15 mouse cellular contexts compared by ENCODE assay signal in the genomic region with DNA sequence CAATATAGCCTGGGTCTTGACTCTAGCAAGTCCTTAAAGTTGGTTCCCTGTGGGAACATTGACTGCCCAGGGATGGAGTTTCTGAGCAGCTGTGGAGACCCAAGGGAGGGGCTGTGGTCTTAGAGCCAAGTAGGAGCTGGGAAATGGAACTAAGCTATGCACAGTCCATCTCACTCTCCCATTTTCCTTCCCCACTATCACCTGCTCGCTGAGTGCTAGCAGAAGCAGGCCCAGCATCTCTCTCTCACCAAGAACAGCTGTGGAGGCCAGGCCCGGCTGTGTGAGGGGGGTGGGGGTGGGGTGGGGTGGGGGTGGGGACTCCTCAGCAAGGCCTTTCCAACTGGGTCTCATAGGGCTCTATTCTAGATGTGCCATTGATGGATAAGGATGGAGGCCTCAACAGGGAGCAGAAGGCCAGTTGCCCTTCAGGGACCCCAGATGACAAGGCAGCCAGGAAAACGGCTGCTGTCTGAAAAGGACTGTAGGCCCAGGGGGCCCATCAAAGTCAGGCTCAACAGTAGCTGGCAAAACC. TPM values are rescaled to one million over a fixed set of nuclear protein-coding genes. Genes with fewer than 3 reads are reported as not detected.
DNase-seq lines count a peak whose midpoint lies in the region; ATAC-seq and TF ChIP-seq lines count a peak whose summit lies in the region.
"Had no signal": no experiment of that assay in that cellular context is flagged by ENCODE, and none has a peak within 500 bp of the region (broad histone marks: within the 10 kb centered on the region; RNA-seq: fewer than 3 reads in every experiment).

No protein-coding gene starts in this region.

- peak; percentile 16; the same call in 1 of the 2 replicates for ATAC-seq in limb, embryonic 12.5 days (ENCODE audit: insufficient number of reproducible peaks, insufficient read depth, low FRiP score, low TSS enrichment, low read depth)
- peak; percentile 36 for ATAC-seq in forebrain, postnatal 0 days
- ATAC-seq in limb, embryonic 13.5 days (ENCODE audit: low FRiP score, low read depth) = peak; percentile 37; the same call in 1 of the 2 replicates
- ATAC-seq in midbrain, postnatal 0 days (ENCODE audit: low FRiP score) = peak; percentile 14; the same call in 1 of the 2 replicates
- ATAC-seq in kidney, embryonic 16.5 days (ENCODE audit: low FRiP score, low TSS enrichment) = no peak

- no peaks in the 10 kb centered on the region for H3K36me3 ChIP-seq in limb, embryonic 12.5 days
- no peaks in the 10 kb centered on the region for H3K36me3 ChIP-seq in limb, embryonic 10.5 days
- H3K36me3 ChIP-seq in forebrain, postnatal 0 days (ENCODE audit: insufficient read depth) = no peaks in the 10 kb centered on the region
- no peaks in the 10 kb centered on the region for H3K36me3 ChIP-seq in limb, embryonic 13.5 days
- H3K36me3 ChIP-seq in midbrain, postnatal 0 days (ENCODE audit: insufficient read depth, low read length) = no peaks in the 10 kb centered on the region
- H3K36me3 ChIP-seq in kidney, embryonic 16.5 days (ENCODE audit: insufficient read depth, low read length) = no peaks in the 10 kb centered on the region
- H3K36me3 ChIP-seq: G1E; heart, embryonic 12.5 days; stomach, embryonic 15.5 days had no signal

- no peak for TF ChIP-seq CTCF in forebrain, postnatal 0 days (IDR thresholded peaks at IDR 0.05; ENCODE audit: low read depth)
- TF ChIP-seq CTCF in midbrain, postnatal 0 days (IDR thresholded peaks at IDR 0.05) = no peak

- no peak for DNase-seq in limb, embryonic 10.5 days (ENCODE audit: low spot score)
- DNase-seq in forebrain, postnatal 0 days = no peak
- DNase-seq in midbrain, postnatal 0 days (ENCODE audit: low spot score) = peak; percentile 14
- no peak for DNase-seq in gastrocnemius, postnatal 36 days
- no peak for DNase-seq in cerebellum, postnatal 36 days
- DNase-seq: gastrocnemius, adult 2 months had no signal

- peaks cover 65% of the 10 kb centered on the region for H3K27me3 ChIP-seq in limb, embryonic 12.5 days
- H3K27me3 ChIP-seq in limb, embryonic 10.5 days (ENCODE audit: low read depth, poor library complexity, severe bottlenecking) = peaks cover 78% of the 10 kb centered on the region
- H3K27me3 ChIP-seq in forebrain, postnatal 0 days (ENCODE audit: insufficient read depth, low read length) = no peaks in the 10 kb centered on the region; the same call in 1 of the 2 replicates
- H3K27me3 ChIP-seq in limb, embryonic 13.5 days = peaks cover 61% of the 10 kb centered on the region
- H3K27me3 ChIP-seq in midbrain, postnatal 0 days (ENCODE audit: insufficient read depth, low read length) = no peaks in the 10 kb centered on the region
- H3K27me3 ChIP-seq in kidney, embryonic 16.5 days (ENCODE audit: insufficient read depth, low read length) = no peaks in the 10 kb centered on the region; the same call in 1 of the 2 replicates

- H3K9ac ChIP-seq in limb, embryonic 12.5 days (replicated peaks) = no peak overlapping the region
- H3K9ac ChIP-seq in forebrain, postnatal 0 days = no peak overlapping the region
- no peak overlapping the region for H3K9ac ChIP-seq in limb, embryonic 13.5 days
- H3K9ac ChIP-seq in midbrain, postnatal 0 days (replicated peaks; ENCODE audit: low read length, poor library complexity, severe bottlenecking) = no peak overlapping the region
- no peak overlapping the region for H3K9ac ChIP-seq in kidney, embryonic 16.5 days (replicated peaks; ENCODE audit: low read length)
- H3K9ac ChIP-seq: stomach, embryonic 15.5 days had no signal

- H3K4me1 ChIP-seq in limb, embryonic 12.5 days (replicated peaks) = peaks cover 28% of the 10 kb centered on the region
- H3K4me1 ChIP-seq in limb, embryonic 10.5 days = peaks cover 32% of the 10 kb centered on the region
- peaks cover 10% of the 10 kb centered on the region; the same call in 1 of the 2 replicates for H3K4me1 ChIP-seq in forebrain, postnatal 0 days (ENCODE audit: insufficient read depth)
- peaks cover 29% of the 10 kb centered on the region for H3K4me1 ChIP-seq in limb, embryonic 13.5 days
- peaks cover 11% of the 10 kb centered on the region; the same call in 1 of the 2 replicates for H3K4me1 ChIP-seq in midbrain, postnatal 0 days (ENCODE audit: insufficient read depth, low read length)
- H3K4me1 ChIP-seq in kidney, embryonic 16.5 days (ENCODE audit: insufficient read depth, low read length) = peaks cover 27% of the 10 kb centered on the region

- 0 out of 2 replicates have a peak overlapping the region, but pooled peaks have one; percentile 8 for H3K4me2 ChIP-seq in limb, embryonic 12.5 days
- H3K4me2 ChIP-seq in forebrain, postnatal 0 days (ENCODE audit: low read depth) = no peak overlapping the region
- peak overlapping the region; percentile 63; the same call in 1 of the 2 replicates for H3K4me2 ChIP-seq in limb, embryonic 13.5 days (replicated peaks)
- peak overlapping the region; percentile 69; the same call in 1 of the 2 replicates for H3K4me2 ChIP-seq in midbrain, postnatal 0 days (ENCODE audit: low read depth, low read length, poor library complexity, severe bottlenecking)
- no peak overlapping the region for H3K4me2 ChIP-seq in kidney, embryonic 16.5 days (replicated peaks; ENCODE audit: low read depth, low read length)

- WGBS in limb, embryonic 12.5 days = 19% methylated on average over 3 of the region's 3 CpGs
- 13% methylated on average over 3 of the region's 3 CpGs for WGBS in limb, embryonic 10.5 days
- 15% methylated on average over 3 of the region's 3 CpGs for WGBS in forebrain, postnatal 0 days
- 6% methylated on average over 3 of the region's 3 CpGs for WGBS in limb, embryonic 13.5 days
- WGBS in midbrain, postnatal 0 days = 21% methylated on average over 2 of the region's 3 CpGs
- WGBS in kidney, embryonic 16.5 days = 25% methylated on average over 3 of the region's 3 CpGs

- H3K9me3 ChIP-seq in limb, embryonic 12.5 days = no peaks in the 10 kb centered on the region
- no peaks in the 10 kb centered on the region for H3K9me3 ChIP-seq in limb, embryonic 10.5 days (replicated peaks)
- H3K9me3 ChIP-seq in forebrain, postnatal 0 days (ENCODE audit: low read length) = no peaks in the 10 kb centered on the region
- H3K9me3 ChIP-seq in limb, embryonic 13.5 days = no peaks in the 10 kb centered on the region
- no peaks in the 10 kb centered on the region for H3K9me3 ChIP-seq in midbrain, postnatal 0 days (ENCODE audit: low read length)
- H3K9me3 ChIP-seq in kidney, embryonic 16.5 days (ENCODE audit: low read length) = no peaks in the 10 kb centered on the region
- H3K9me3 ChIP-seq: G1E; heart, embryonic 12.5 days; megakaryocyte, embryonic 14.5 days; stomach, embryonic 15.5 days had no signal

- intact Hi-C loops in gastrocnemius, postnatal 36 days (cut with DNase I) = loop anchor here (5.0 kb wide), 2 partner anchors 142 to 237 kb away; no protein-coding TSS in a partner anchor

- no peak overlapping the region; the same call in 1 of the 2 replicates for H3K27ac ChIP-seq in limb, embryonic 12.5 days
- no peak overlapping the region for H3K27ac ChIP-seq in limb, embryonic 10.5 days
- H3K27ac ChIP-seq in forebrain, postnatal 0 days (ENCODE audit: low read depth, low read length) = no peak overlapping the region
- no peak overlapping the region for H3K27ac ChIP-seq in limb, embryonic 13.5 days
- H3K27ac ChIP-seq in midbrain, postnatal 0 days (ENCODE audit: low read depth, low read length) = peak overlapping the region; percentile 57; the same call in 1 of the 2 replicates
- H3K27ac ChIP-seq in kidney, embryonic 16.5 days (ENCODE audit: low read length) = no peak overlapping the region
- H3K27ac ChIP-seq: gastrocnemius, adult 2 months; stomach, embryonic 15.5 days had no signal

- H3K4me3 ChIP-seq in limb, embryonic 12.5 days (replicated peaks) = no peak overlapping the region
- no peak overlapping the region for H3K4me3 ChIP-seq in limb, embryonic 10.5 days
- no peak overlapping the region for H3K4me3 ChIP-seq in forebrain, postnatal 0 days (ENCODE audit: low read depth, low read length)
- H3K4me3 ChIP-seq in limb, embryonic 13.5 days = no peak overlapping the region
- no peak overlapping the region for H3K4me3 ChIP-seq in midbrain, postnatal 0 days (ENCODE audit: low read depth, low read length)
- no peak overlapping the region for H3K4me3 ChIP-seq in kidney, embryonic 16.5 days (ENCODE audit: low read length)
- H3K4me3 ChIP-seq: gastrocnemius, adult 2 months; megakaryocyte, embryonic 14.5 days had no signal

RNA-seq across cellular contexts. Expression of a gene that starts 4.9 kb away (rescaled TPM):
- 1.6 and 2.9 TPM in 2 replicates for polyA plus RNA-seq in limb, embryonic 12.5 days (2016; fragmentation: Nextera tagmentation; extraction: Ambion mirVana)
- polyA plus RNA-seq in limb, embryonic 10.5 days (2016; fragmentation: Nextera tagmentation; extraction: Ambion mirVana) = 1.8 and 1.9 TPM in 2 replicates
- total RNA-seq in forebrain, postnatal 0 days (2014; rRNA removed) = 3.8 and 4.6 TPM in 2 replicates
- 0.49 and 1.6 TPM in 2 replicates for polyA plus RNA-seq in forebrain, postnatal 0 days (2015; fragmentation: Nextera tagmentation; extraction: Ambion mirVana)
- 1.3 and 1.4 TPM in 2 replicates for polyA plus RNA-seq in limb, embryonic 13.5 days (2015; fragmentation: Nextera tagmentation; extraction: Ambion mirVana)
- total RNA-seq in midbrain, postnatal 0 days (2014; rRNA removed) = 5.8 and 9.0 TPM in 2 replicates
- polyA plus RNA-seq in midbrain, postnatal 0 days (2015; fragmentation: Nextera tagmentation; extraction: Ambion mirVana) = 1.2 and 1.6 TPM in 2 replicates
- polyA plus RNA-seq in kidney, embryonic 16.5 days (2015; fragmentation: Nextera tagmentation; extraction: Ambion mirVana) = 5.8 and 6.1 TPM in 2 replicates
- 1 to 10 TPM; 4.6 to 6.6 TPM for total RNA-seq in gastrocnemius, postnatal 36 days (2021)
- total RNA-seq: G1E had no signal
- polyA plus RNA-seq: G1E had no signal

RNA-seq across cellular contexts. Expression of a gene that starts 5.2 kb away (rescaled TPM):
- polyA plus RNA-seq in limb, embryonic 12.5 days (2016; fragmentation: Nextera tagmentation; extraction: Ambion mirVana) = 0.68 and 0.87 TPM in 2 replicates
- polyA plus RNA-seq in limb, embryonic 10.5 days (2016; fragmentation: Nextera tagmentation; extraction: Ambion mirVana) = 0.09 TPM in 1 of 2 replicates, not detected in the other
- 2.5 and 5.3 TPM in 2 replicates for total RNA-seq in forebrain, postnatal 0 days (2014; rRNA removed)
- polyA plus RNA-seq in forebrain, postnatal 0 days (2015; fragmentation: Nextera tagmentation; extraction: Ambion mirVana) = 2.3 and 4.0 TPM in 2 replicates
- 1.1 and 1.2 TPM in 2 replicates for polyA plus RNA-seq in limb, embryonic 13.5 days (2015; fragmentation: Nextera tagmentation; extraction: Ambion mirVana)
- 3.7 and 7.6 TPM in 2 replicates for total RNA-seq in midbrain, postnatal 0 days (2014; rRNA removed)
- 6.6 and 7.6 TPM in 2 replicates for polyA plus RNA-seq in midbrain, postnatal 0 days (2015; fragmentation: Nextera tagmentation; extraction: Ambion mirVana)
- polyA plus RNA-seq in kidney, embryonic 16.5 days (2015; fragmentation: Nextera tagmentation; extraction: Ambion mirVana) = 1.9 and 2.1 TPM in 2 replicates
- under 1 TPM; 0.37 to 0.41 TPM for total RNA-seq in gastrocnemius, postnatal 36 days (2021)
- polyA plus RNA-seq: G1E had no signal

RNA-seq across cellular contexts. Expression of a gene that starts 17.0 kb away (rescaled TPM):
- polyA plus RNA-seq in limb, embryonic 12.5 days (2016; fragmentation: Nextera tagmentation; extraction: Ambion mirVana) = 0.65 and 0.72 TPM in 2 replicates
- polyA plus RNA-seq in limb, embryonic 10.5 days (2016; fragmentation: Nextera tagmentation; extraction: Ambion mirVana) = 0.69 and 0.83 TPM in 2 replicates
- 0.24 TPM in 1 of 2 replicates, not detected in the other for total RNA-seq in forebrain, postnatal 0 days (2014; rRNA removed)
- 0.54 and 0.63 TPM in 2 replicates for polyA plus RNA-seq in forebrain, postnatal 0 days (2015; fragmentation: Nextera tagmentation; extraction: Ambion mirVana)
- 0.31 and 0.38 TPM in 2 replicates for polyA plus RNA-seq in limb, embryonic 13.5 days (2015; fragmentation: Nextera tagmentation; extraction: Ambion mirVana)
- 0.57 and 1.0 TPM in 2 replicates for total RNA-seq in midbrain, postnatal 0 days (2014; rRNA removed)
- polyA plus RNA-seq in midbrain, postnatal 0 days (2015; fragmentation: Nextera tagmentation; extraction: Ambion mirVana) = 1.3 and 1.5 TPM in 2 replicates
- 0.48 and 0.94 TPM in 2 replicates for polyA plus RNA-seq in kidney, embryonic 16.5 days (2015; fragmentation: Nextera tagmentation; extraction: Ambion mirVana)
- total RNA-seq in gastrocnemius, postnatal 36 days (2021) = not detected
- total RNA-seq: G1E; gastrocnemius, adult 2 months had no signal
- polyA plus RNA-seq: G1E; inflammation-experienced regulatory T-cells, adult 6 months had no signal

RNA-seq across cellular contexts. Expression of a gene that starts 30.4 kb away (rescaled TPM):
- not detected in 2 replicates for polyA plus RNA-seq in limb, embryonic 12.5 days (2016; fragmentation: Nextera tagmentation; extraction: Ambion mirVana)
- polyA plus RNA-seq in limb, embryonic 10.5 days (2016; fragmentation: Nextera tagmentation; extraction: Ambion mirVana) = not detected in 2 replicates
- total RNA-seq in forebrain, postnatal 0 days (2014; rRNA removed) = not detected in 2 replicates
- polyA plus RNA-seq in forebrain, postnatal 0 days (2015; fragmentation: Nextera tagmentation; extraction: Ambion mirVana) = 0.12 TPM in 1 of 2 replicates, not detected in the other
- not detected in 2 replicates for polyA plus RNA-seq in limb, embryonic 13.5 days (2015; fragmentation: Nextera tagmentation; extraction: Ambion mirVana)
- not detected in 2 replicates for total RNA-seq in midbrain, postnatal 0 days (2014; rRNA removed)
- polyA plus RNA-seq in midbrain, postnatal 0 days (2015; fragmentation: Nextera tagmentation; extraction: Ambion mirVana) = 0.12 TPM in 1 of 2 replicates, not detected in the other
- not detected in 2 replicates for polyA plus RNA-seq in kidney, embryonic 16.5 days (2015; fragmentation: Nextera tagmentation; extraction: Ambion mirVana)
- not detected for total RNA-seq in gastrocnemius, postnatal 36 days (2021)
- total RNA-seq: G1E; gastrocnemius, adult 2 months had no signal
- polyA plus RNA-seq: G1E; heart, embryonic 12.5 days; inflammation-experienced regulatory T-cells, adult 6 months; liver, embryonic 16.5 days; stomach, embryonic 15.5 days had no signal

RNA-seq across cellular contexts. Expression of a gene that starts 40.3 kb away (rescaled TPM):
- polyA plus RNA-seq in limb, embryonic 12.5 days (2016; fragmentation: Nextera tagmentation; extraction: Ambion mirVana) = not detected in 2 replicates
- polyA plus RNA-seq in limb, embryonic 10.5 days (2016; fragmentation: Nextera tagmentation; extraction: Ambion mirVana) = not detected in 2 replicates
- 0.38 and 0.71 TPM in 2 replicates for total RNA-seq in forebrain, postnatal 0 days (2014; rRNA removed)
- polyA plus RNA-seq in forebrain, postnatal 0 days (2015; fragmentation: Nextera tagmentation; extraction: Ambion mirVana) = 0.26 TPM in 1 of 2 replicates, not detected in the other
- not detected in 2 replicates for polyA plus RNA-seq in limb, embryonic 13.5 days (2015; fragmentation: Nextera tagmentation; extraction: Ambion mirVana)
- total RNA-seq in midbrain, postnatal 0 days (2014; rRNA removed) = 1.2 TPM in 1 of 2 replicates, not detected in the other
- polyA plus RNA-seq in midbrain, postnatal 0 days (2015; fragmentation: Nextera tagmentation; extraction: Ambion mirVana) = 0.46 and 0.54 TPM in 2 replicates
- polyA plus RNA-seq in kidney, embryonic 16.5 days (2015; fragmentation: Nextera tagmentation; extraction: Ambion mirVana) = not detected in 2 replicates
- not detected for total RNA-seq in gastrocnemius, postnatal 36 days (2021)
- total RNA-seq: gastrocnemius, adult 2 months had no signal
- polyA plus RNA-seq: G1E; heart, embryonic 12.5 days; inflammation-experienced regulatory T-cells, adult 6 months; liver, embryonic 16.5 days; stomach, embryonic 15.5 days had no signal

Comparison
In these comparisons a context has a peak if more than half of its experiments do, and no peak if none do; other contexts are left out.
1. H3K4me2 ChIP-seq: peak in limb, embryonic 12.5 days (single experiment), limb, embryonic 13.5 days (single experiment) and midbrain, postnatal 0 days (single experiment); none in forebrain, postnatal 0 days (single experiment) and kidney, embryonic 16.5 days (single experiment).